Mouse (Mus musculus): ENCODE results near the gene Kbtbd2. TPM values are rescaled to one million over a fixed set of nuclear protein-coding genes. Genes with fewer than 3 reads are reported as not detected.

The Kbtbd2 gene
- polyA plus RNA-seq, 1 experiment, result 16.3 TPM

DNA sequence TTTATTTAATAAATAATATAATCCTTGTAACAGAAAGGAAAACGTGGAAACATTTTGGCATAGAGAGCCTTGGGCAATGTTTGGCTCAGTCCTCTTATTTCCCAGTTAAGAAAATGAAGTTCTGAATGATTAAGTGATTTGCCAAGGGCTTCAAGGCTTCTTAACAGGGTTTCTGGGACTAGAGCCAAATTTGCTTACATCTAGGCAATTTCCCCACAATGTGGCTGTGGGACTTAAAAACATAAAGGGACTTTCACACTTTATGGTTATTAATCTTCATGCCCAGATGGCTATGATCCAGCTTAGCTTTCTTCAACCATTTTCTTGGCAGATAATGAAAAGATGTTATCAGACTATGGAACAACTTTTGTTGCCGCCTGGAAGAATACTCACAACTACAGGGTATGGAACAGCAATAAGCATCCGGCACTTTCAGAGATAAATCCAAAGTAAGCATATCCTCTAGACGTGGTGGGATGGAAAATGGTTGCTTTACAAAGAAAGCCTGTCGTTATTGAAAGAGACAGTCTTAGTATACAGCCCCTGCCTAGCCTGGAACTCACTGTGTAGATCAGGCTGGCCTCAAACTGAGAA, 51.6 kb downstream of the Kbtbd2 start:
- Histone ChIP-seq H3K4me3 (ENCODE audit: control insufficient read depth, insufficient read depth, low read length) (no peak overlapping the region), H3K27ac (ENCODE audit: control insufficient read depth, insufficient read depth, low read length) (no peak overlapping the region), H3K27me3 (ENCODE audit: control insufficient read depth, insufficient read depth, low read length) (no peaks in the 10 kb centered on the region), H3K36me3 (ENCODE audit: control insufficient read depth, insufficient read depth, low read length) (peaks cover 29% of the 10 kb centered on the region), H3K4me1 (replicated peaks; ENCODE audit: control insufficient read depth, insufficient read depth, low read length) (no peaks in the 10 kb centered on the region)
- 95% methylated on average over 5 of the region's 5 CpGs for WGBS
- no peak for TF ChIP-seq CTCF (IDR thresholded peaks at IDR 0.05; ENCODE audit: borderline replicate concordance, control insufficient read depth, extremely low read depth, insufficient read depth, low read length, poor library complexity)
- no peak for TF ChIP-seq POLR2A (IDR thresholded peaks at IDR 0.05; ENCODE audit: control insufficient read depth, extremely low read depth, insufficient read depth, low read length, poor library complexity)
- DNase-seq, result no peak

DNA sequence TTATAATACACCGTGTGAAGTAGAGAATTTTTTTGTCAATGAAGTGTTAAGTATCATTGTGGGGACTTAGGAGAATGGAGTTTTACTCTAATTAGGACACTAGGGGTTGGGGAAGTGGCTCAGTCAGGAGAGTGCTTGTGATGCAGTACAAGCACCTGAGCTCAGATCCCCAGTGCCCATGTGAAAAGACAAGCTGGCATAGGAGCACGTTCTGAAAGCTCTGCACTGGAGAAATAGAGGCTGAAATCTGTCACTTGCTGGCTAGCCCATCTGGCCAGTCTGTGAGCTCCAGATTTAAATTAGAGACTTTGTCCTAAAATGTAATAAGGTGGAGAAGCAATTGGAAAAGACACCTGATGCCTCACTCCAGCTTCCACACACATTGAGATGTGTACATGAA, 65.1 kb downstream of the Kbtbd2 start:
- 93% methylated on average over 2 of the region's 2 CpGs for WGBS
- H3K27ac ChIP-seq (ENCODE audit: control insufficient read depth, insufficient read depth, low read length), result no peak overlapping the region
- DNase-seq, result no peak
- TF ChIP-seq POLR2A (IDR thresholded peaks at IDR 0.05; ENCODE audit: control insufficient read depth, extremely low read depth, insufficient read depth, low read length, poor library complexity) (no peak), CTCF (IDR thresholded peaks at IDR 0.05; ENCODE audit: borderline replicate concordance, control insufficient read depth, extremely low read depth, insufficient read depth, low read length, poor library complexity) (no peak)
- no peaks in the 10 kb centered on the region for H3K4me1 ChIP-seq (replicated peaks; ENCODE audit: control insufficient read depth, insufficient read depth, low read length)
- peaks cover 66% of the 10 kb centered on the region for H3K36me3 ChIP-seq (ENCODE audit: control insufficient read depth, insufficient read depth, low read length)
- H3K4me3 ChIP-seq (ENCODE audit: control insufficient read depth, insufficient read depth, low read length), result no peak overlapping the region
- H3K27me3 ChIP-seq (ENCODE audit: control insufficient read depth, insufficient read depth, low read length), result no peaks in the 10 kb centered on the region

Other genes with a start within 250 kb of the Kbtbd2 start
- gene Pde1c, start 228.7 kb downstream of the Kbtbd2 start, polyA plus RNA-seq (2012; rRNA removed), result 0.52 and 1.8 TPM in 2 replicates
- 7.3 and 7.7 TPM in 2 replicates for gene Lsm5, start 93.1 kb downstream of the Kbtbd2 start, polyA plus RNA-seq (2012; rRNA removed)
- 13.7 and 14.6 TPM in 2 replicates for gene Avl9, start 82.9 kb downstream of the Kbtbd2 start, polyA plus RNA-seq (2012; rRNA removed)
- 7.4 and 11.1 TPM in 2 replicates for gene Fkbp9, start 34.2 kb upstream of the Kbtbd2 start, polyA plus RNA-seq (2012; rRNA removed)
- gene Nt5c3, start 126.1 kb upstream of the Kbtbd2 start, polyA plus RNA-seq (2012; rRNA removed), result 9.5 and 9.6 TPM in 2 replicates
- gene Vmn1r4, start 126.2 kb upstream of the Kbtbd2 start, polyA plus RNA-seq (2012; rRNA removed), result 0.05 and 0.18 TPM in 2 replicates
- gene Vmn1r5, start 172.5 kb upstream of the Kbtbd2 start, polyA plus RNA-seq (2012; rRNA removed), result not detected in 2 replicates
- not detected in 2 replicates for gene Vmn1r6, start 199.4 kb upstream of the Kbtbd2 start, polyA plus RNA-seq (2012; rRNA removed)
- not detected in 2 replicates for gene Vmn1r7, start 227.5 kb upstream of the Kbtbd2 start, polyA plus RNA-seq (2012; rRNA removed)
- gene Vmn1r8, start 234.5 kb upstream of the Kbtbd2 start, polyA plus RNA-seq (2012; rRNA removed), result not detected in 2 replicates